Mouse (Mus musculus): Measurements from ENCODE around the gene 2310034G01Rik. TPM values are rescaled to one million over a fixed set of nuclear protein-coding genes. Genes with fewer than 3 reads are reported as not detected.

2310034G01Rik gene
- polyA plus RNA-seq, 1 experiment from 2014 or later = 2.4 TPM

GRCm38 (mm10) chr19:46322144-46322995 is 27.7 kb downstream of the 2310034G01Rik start:
- H3K9me3 ChIP-seq (ENCODE audit: control insufficient read depth, low read length) = no peaks in the 10 kb centered on the region
- peaks cover 23% of the 10 kb centered on the region for H3K4me1 ChIP-seq (ENCODE audit: control insufficient read depth, insufficient read depth, low read length)
- no peak overlapping the region; the same call in 1 of the 2 replicates for H3K4me2 ChIP-seq (ENCODE audit: low read depth)
- H3K27me3 ChIP-seq (ENCODE audit: control insufficient read depth, insufficient read depth, low read length) = peaks cover 63% of the 10 kb centered on the region
- H3K9ac ChIP-seq (ENCODE audit: low read length) = no peak overlapping the region
- no peak for DNase-seq (ENCODE audit: low spot score)
- no peak overlapping the region for H3K4me3 ChIP-seq (ENCODE audit: low read depth, low read length)
- whole genome bisulfite sequencing = 60% methylated on average over 11 of the region's 11 CpGs
- H3K27ac ChIP-seq (ENCODE audit: low read depth, low read length) = peak overlapping the region; percentile 21; the same call in 1 of the 2 replicates
- no peaks in the 10 kb centered on the region for H3K36me3 ChIP-seq (ENCODE audit: control insufficient read depth, insufficient read depth, low read length)
- no peak for ATAC-seq (ENCODE audit: insufficient read depth, low FRiP score, low TSS enrichment)

GRCm38 (mm10) chr19:46321101-46321943 is 28.8 kb downstream of the 2310034G01Rik start:
- no peaks in the 10 kb centered on the region for H3K9me3 ChIP-seq (ENCODE audit: control insufficient read depth, low read length)
- 30% methylated on average over 6 of the region's 6 CpGs for WGBS
- peak; percentile 80 for ATAC-seq (ENCODE audit: insufficient read depth, low FRiP score, low TSS enrichment)
- peaks cover 71% of the 10 kb centered on the region for H3K27me3 ChIP-seq (ENCODE audit: control insufficient read depth, insufficient read depth, low read length)
- H3K9ac ChIP-seq (ENCODE audit: low read length) = no peak overlapping the region
- no peaks in the 10 kb centered on the region for H3K36me3 ChIP-seq (ENCODE audit: control insufficient read depth, insufficient read depth, low read length)
- peak; percentile 75 for DNase-seq (ENCODE audit: low spot score)
- peak overlapping the region; percentile 21; the same call in 1 of the 2 replicates for H3K27ac ChIP-seq (ENCODE audit: low read depth, low read length)
- H3K4me3 ChIP-seq (ENCODE audit: low read depth, low read length) = no peak overlapping the region
- H3K4me1 ChIP-seq (ENCODE audit: control insufficient read depth, insufficient read depth, low read length) = peaks cover 20% of the 10 kb centered on the region
- H3K4me2 ChIP-seq (ENCODE audit: low read depth) = peak overlapping the region; percentile 19; the same call in 1 of the 2 replicates

GRCm38 (mm10) chr19:46320076-46320785 is 29.9 kb downstream of the 2310034G01Rik start:
- ATAC-seq (ENCODE audit: insufficient read depth, low FRiP score, low TSS enrichment) (no peak), DNase-seq (ENCODE audit: low spot score) (no peak)
- H3K27ac ChIP-seq (ENCODE audit: low read depth, low read length) = no peak overlapping the region
- H3K9ac ChIP-seq (ENCODE audit: low read length) = no peak overlapping the region
- no peak overlapping the region for H3K4me3 ChIP-seq (ENCODE audit: low read depth, low read length)
- H3K9me3 ChIP-seq (ENCODE audit: control insufficient read depth, low read length) = no peaks in the 10 kb centered on the region
- WGBS = 85% methylated on average over 8 of the region's 8 CpGs
- H3K36me3 ChIP-seq (ENCODE audit: control insufficient read depth, insufficient read depth, low read length) = no peaks in the 10 kb centered on the region
- H3K4me1 ChIP-seq (ENCODE audit: control insufficient read depth, insufficient read depth, low read length) = peaks cover 19% of the 10 kb centered on the region
- peaks cover 74% of the 10 kb centered on the region for H3K27me3 ChIP-seq (ENCODE audit: control insufficient read depth, insufficient read depth, low read length)
- H3K4me2 ChIP-seq (ENCODE audit: low read depth) = no peak overlapping the region

GRCm38 (mm10) chr19:46318586-46319378 is 31.3 kb downstream of the 2310034G01Rik start:
- Histone ChIP-seq H3K27ac (ENCODE audit: low read depth, low read length) (no peak overlapping the region), H3K4me1 (ENCODE audit: control insufficient read depth, insufficient read depth, low read length) (peaks cover 19% of the 10 kb centered on the region), H3K4me3 (ENCODE audit: low read depth, low read length) (no peak overlapping the region), H3K36me3 (ENCODE audit: control insufficient read depth, insufficient read depth, low read length) (no peaks in the 10 kb centered on the region), H3K4me2 (ENCODE audit: low read depth) (no peak overlapping the region; the same call in 1 of the 2 replicates), H3K9me3 (ENCODE audit: control insufficient read depth, low read length) (no peaks in the 10 kb centered on the region), H3K9ac (ENCODE audit: low read length) (no peak overlapping the region), H3K27me3 (ENCODE audit: control insufficient read depth, insufficient read depth, low read length) (peaks cover 77% of the 10 kb centered on the region)
- peak; percentile 64 for DNase-seq (ENCODE audit: low spot score)
- ATAC-seq (ENCODE audit: insufficient read depth, low FRiP score, low TSS enrichment) = no peak
- WGBS = 13% methylated on average over 16 of the region's 16 CpGs

GRCm38 (mm10) chr19:46318031-46318471 is 32.1 kb downstream of the 2310034G01Rik start:
- WGBS = 2% methylated on average over 33 of the region's 42 CpGs
- Histone ChIP-seq H3K4me2 (ENCODE audit: low read depth) (peak overlapping the region; percentile 49), H3K27me3 (ENCODE audit: control insufficient read depth, insufficient read depth, low read length) (peaks cover 81% of the 10 kb centered on the region), H3K36me3 (ENCODE audit: control insufficient read depth, insufficient read depth, low read length) (no peaks in the 10 kb centered on the region), H3K27ac (ENCODE audit: low read depth, low read length) (no peak overlapping the region), H3K9me3 (ENCODE audit: control insufficient read depth, low read length) (no peaks in the 10 kb centered on the region), H3K4me3 (ENCODE audit: low read depth, low read length) (peak overlapping the region; percentile 40), H3K9ac (ENCODE audit: low read length) (peak overlapping the region; percentile 11; the same call in 1 of the 2 replicates), H3K4me1 (ENCODE audit: control insufficient read depth, insufficient read depth, low read length) (peaks cover 19% of the 10 kb centered on the region)
- no peak for ATAC-seq (ENCODE audit: insufficient read depth, low FRiP score, low TSS enrichment)
- no peak for DNase-seq (ENCODE audit: low spot score)

GRCm38 (mm10) chr19:46317546-46317885 is 32.6 kb downstream of the 2310034G01Rik start:
- peaks cover 78% of the 10 kb centered on the region for H3K27me3 ChIP-seq (ENCODE audit: control insufficient read depth, insufficient read depth, low read length)
- ATAC-seq (ENCODE audit: insufficient read depth, low FRiP score, low TSS enrichment) (no peak), DNase-seq (ENCODE audit: low spot score) (no peak)
- H3K4me2 ChIP-seq (ENCODE audit: low read depth) = peak overlapping the region; percentile 49
- H3K9ac ChIP-seq (ENCODE audit: low read length) = peak overlapping the region; percentile 11; the same call in 1 of the 2 replicates
- peak overlapping the region; percentile 40 for H3K4me3 ChIP-seq (ENCODE audit: low read depth, low read length)
- no peak overlapping the region for H3K27ac ChIP-seq (ENCODE audit: low read depth, low read length)
- no peaks in the 10 kb centered on the region for H3K9me3 ChIP-seq (ENCODE audit: control insufficient read depth, low read length)
- no peaks in the 10 kb centered on the region for H3K36me3 ChIP-seq (ENCODE audit: control insufficient read depth, insufficient read depth, low read length)
- 1% methylated on average over 47 of the region's 48 CpGs for WGBS
- H3K4me1 ChIP-seq (ENCODE audit: control insufficient read depth, insufficient read depth, low read length) = peaks cover 19% of the 10 kb centered on the region

GRCm38 (mm10) chr19:46316846-46317545 is 33.1 kb downstream of the 2310034G01Rik start:
- Histone ChIP-seq H3K4me2 (ENCODE audit: low read depth) (peak overlapping the region; percentile 49), H3K36me3 (ENCODE audit: control insufficient read depth, insufficient read depth, low read length) (no peaks in the 10 kb centered on the region), H3K4me1 (ENCODE audit: control insufficient read depth, insufficient read depth, low read length) (peaks cover 14% of the 10 kb centered on the region), H3K27me3 (ENCODE audit: control insufficient read depth, insufficient read depth, low read length) (peaks cover 75% of the 10 kb centered on the region), H3K27ac (ENCODE audit: low read depth, low read length) (no peak overlapping the region), H3K9me3 (ENCODE audit: control insufficient read depth, low read length) (no peaks in the 10 kb centered on the region), H3K9ac (ENCODE audit: low read length) (no peak overlapping the region; the same call in 1 of the 2 replicates), H3K4me3 (ENCODE audit: low read depth, low read length) (peak overlapping the region; percentile 40)
- DNase-seq (ENCODE audit: low spot score) (no peak), ATAC-seq (ENCODE audit: insufficient read depth, low FRiP score, low TSS enrichment) (no peak)
- 25% methylated on average over 15 of the region's 15 CpGs for WGBS
